Mouse (Mus musculus): ENCODE measurements around the gene Dclk2. TPM values are rescaled to one million over a fixed set of nuclear protein-coding genes. Genes with fewer than 3 reads are reported as not detected.

The Dclk2 gene
- 100 to 1,000 TPM; 108 to 112 TPM for total RNA-seq (2021)

- peak; percentile 65 to 80 for DNase-seq (ENCODE audit: extremely low spot score in 1 of 2, low spot score in 1 of 2)
These were observed at the start of gene Dclk2 for GRCm38 (mm10) chr3:86920343-86921083. Dclk2 (minus strand) TSS chr3:86920852.

- DNase-seq (ENCODE audit: extremely low spot score in 1 of 2, low spot score in 1 of 2): no peak
These were observed 42.2 kb upstream of the Dclk2 start for GRCm38 (mm10) chr3:86962665-86963435.

GRCm38 (mm10) chr3:86961395-86961669 lies 40.7 kb upstream of the Dclk2 start:
- no peak for DNase-seq (ENCODE audit: extremely low spot score in 1 of 2, low spot score in 1 of 2)

- DNase-seq (ENCODE audit: extremely low spot score in 1 of 2, low spot score in 1 of 2): no peak
These were observed 40.2 kb upstream of the Dclk2 start for GRCm38 (mm10) chr3:86960656-86961394.

- DNase-seq (ENCODE audit: extremely low spot score in 1 of 2, low spot score in 1 of 2): no peak
These were observed 38.4 kb upstream of the Dclk2 start for GRCm38 (mm10) chr3:86959088-86959487.

- no peak for DNase-seq (ENCODE audit: extremely low spot score in 1 of 2, low spot score in 1 of 2)
These were observed 34.7 kb upstream of the Dclk2 start for GRCm38 (mm10) chr3:86955376-86955775.

- no peak for DNase-seq (ENCODE audit: extremely low spot score in 1 of 2, low spot score in 1 of 2)
These were observed 33.9 kb upstream of the Dclk2 start for GRCm38 (mm10) chr3:86954521-86954920.

GRCm38 (mm10) chr3:86953819-86954218 lies 33.2 kb upstream of the Dclk2 start:
- DNase-seq (ENCODE audit: extremely low spot score in 1 of 2, low spot score in 1 of 2): no peak

GRCm38 (mm10) chr3:86950652-86951051 lies 30.0 kb upstream of the Dclk2 start:
- DNase-seq (ENCODE audit: extremely low spot score in 1 of 2, low spot score in 1 of 2): no peak

GRCm38 (mm10) chr3:86936254-86936836 lies 15.7 kb upstream of the Dclk2 start:
- peak; percentile 29 to 39 for DNase-seq (ENCODE audit: extremely low spot score in 1 of 2, low spot score in 1 of 2)

- DNase-seq (ENCODE audit: extremely low spot score in 1 of 2, low spot score in 1 of 2): no peak
These were observed 12.8 kb upstream of the Dclk2 start for GRCm38 (mm10) chr3:86933446-86933845.

GRCm38 (mm10) chr3:86923686-86924085 lies 3.0 kb upstream of the Dclk2 start:
- no peak for DNase-seq (ENCODE audit: extremely low spot score in 1 of 2, low spot score in 1 of 2)

- no peak for DNase-seq (ENCODE audit: extremely low spot score in 1 of 2, low spot score in 1 of 2)
These were observed 726 bp upstream of the Dclk2 start for GRCm38 (mm10) chr3:86921181-86921975.

- DNase-seq (ENCODE audit: extremely low spot score in 1 of 2, low spot score in 1 of 2): peak; percentile 36 to 37
These were observed 860 bp downstream of the Dclk2 start for GRCm38 (mm10) chr3:86919641-86920342.

- DNase-seq (ENCODE audit: extremely low spot score in 1 of 2, low spot score in 1 of 2): no peak
These were observed 3.6 kb downstream of the Dclk2 start for GRCm38 (mm10) chr3:86917048-86917447.

- no peak for DNase-seq (ENCODE audit: extremely low spot score in 1 of 2, low spot score in 1 of 2)
These were observed 4.0 kb downstream of the Dclk2 start for GRCm38 (mm10) chr3:86916626-86917025.

GRCm38 (mm10) chr3:86915291-86915690 lies 5.4 kb downstream of the Dclk2 start:
- DNase-seq (ENCODE audit: extremely low spot score in 1 of 2, low spot score in 1 of 2): no peak

GRCm38 (mm10) chr3:86914316-86914715 lies 6.3 kb downstream of the Dclk2 start:
- DNase-seq (ENCODE audit: extremely low spot score in 1 of 2, low spot score in 1 of 2): no peak

GRCm38 (mm10) chr3:86898366-86898765 lies 22.3 kb downstream of the Dclk2 start:
- no peak for DNase-seq (ENCODE audit: extremely low spot score in 1 of 2, low spot score in 1 of 2)

- DNase-seq (ENCODE audit: extremely low spot score in 1 of 2, low spot score in 1 of 2): no peak
These were observed 23.1 kb downstream of the Dclk2 start for GRCm38 (mm10) chr3:86897551-86897950.

Measured in layer of hippocampus, postnatal 25 days (tissue).